ENCODE assay signal across 12 mouse cellular contexts in genomic region chr1:185851262-185851893, GRCm38 (mm10).
"Had no signal": no experiment of that assay in that cellular context is flagged by ENCODE, and none has a peak within 500 bp of the region (broad histone marks: within the 10 kb centered on the region; RNA-seq: fewer than 3 reads in every experiment).

No protein-coding gene starts in this region.

- H3K36me3 ChIP-seq: liver, embryonic 15.5 days; lung, embryonic 15.5 days; midbrain, embryonic 12.5 days; neural tube, embryonic 15.5 days; stomach, embryonic 15.5 days had no signal

- DNase-seq: kidney, adult 11 months; kidney, adult 9 months; layer of hippocampus, adult 9-11 months; layer of hippocampus, postnatal 36 days; thymus, postnatal 36 days had no signal

- H3K4me1 ChIP-seq: liver, embryonic 15.5 days; midbrain, embryonic 12.5 days; stomach, embryonic 15.5 days had no signal

- H3K9ac ChIP-seq: liver, embryonic 15.5 days; lung, embryonic 15.5 days; midbrain, embryonic 12.5 days; neural tube, embryonic 15.5 days; stomach, embryonic 15.5 days had no signal

- H3K9me3 ChIP-seq: liver, embryonic 15.5 days; lung, embryonic 15.5 days; midbrain, embryonic 12.5 days; neural tube, embryonic 15.5 days; stomach, embryonic 15.5 days had no signal

- H3K4me2 ChIP-seq: liver, embryonic 15.5 days; lung, embryonic 15.5 days; midbrain, embryonic 12.5 days; neural tube, embryonic 15.5 days; stomach, embryonic 15.5 days had no signal

- H3K27me3 ChIP-seq: liver, embryonic 15.5 days; midbrain, embryonic 12.5 days; neural tube, embryonic 15.5 days; stomach, embryonic 15.5 days had no signal

- H3K27ac ChIP-seq: kidney, postnatal 0 days; liver, embryonic 15.5 days; lung, embryonic 15.5 days; midbrain, embryonic 12.5 days; neural tube, embryonic 15.5 days; stomach, embryonic 15.5 days had no signal

- H3K4me3 ChIP-seq: liver, embryonic 15.5 days; lung, embryonic 15.5 days; midbrain, embryonic 12.5 days; myocyte; neural tube, embryonic 15.5 days; stomach, embryonic 15.5 days had no signal
